Mouse (Mus musculus) kidney, adult 10 weeks (tissue): ENCODE results near the gene Slc30a1. TPM values are rescaled to one million over a fixed set of nuclear protein-coding genes. Genes with fewer than 3 reads are reported as not detected.

Experiments used
- polyA plus RNA-seq: library from polyadenylated mRNA; stranded (reverse); fragments of 350-450 nt; fragmentation: Illumina TruSeq; extraction: RNeasy Lipid Tissue Mini Kit (QIAGEN cat#74804); gene quantifications from one replicate; pipeline ENCODE4 v1.2.3, GENCODE M21; 2014; ENCODE audit warnings: low read depth, low replicate concordance

Gene Slc30a1
- 48.6 TPM for polyA plus RNA-seq

DNA sequence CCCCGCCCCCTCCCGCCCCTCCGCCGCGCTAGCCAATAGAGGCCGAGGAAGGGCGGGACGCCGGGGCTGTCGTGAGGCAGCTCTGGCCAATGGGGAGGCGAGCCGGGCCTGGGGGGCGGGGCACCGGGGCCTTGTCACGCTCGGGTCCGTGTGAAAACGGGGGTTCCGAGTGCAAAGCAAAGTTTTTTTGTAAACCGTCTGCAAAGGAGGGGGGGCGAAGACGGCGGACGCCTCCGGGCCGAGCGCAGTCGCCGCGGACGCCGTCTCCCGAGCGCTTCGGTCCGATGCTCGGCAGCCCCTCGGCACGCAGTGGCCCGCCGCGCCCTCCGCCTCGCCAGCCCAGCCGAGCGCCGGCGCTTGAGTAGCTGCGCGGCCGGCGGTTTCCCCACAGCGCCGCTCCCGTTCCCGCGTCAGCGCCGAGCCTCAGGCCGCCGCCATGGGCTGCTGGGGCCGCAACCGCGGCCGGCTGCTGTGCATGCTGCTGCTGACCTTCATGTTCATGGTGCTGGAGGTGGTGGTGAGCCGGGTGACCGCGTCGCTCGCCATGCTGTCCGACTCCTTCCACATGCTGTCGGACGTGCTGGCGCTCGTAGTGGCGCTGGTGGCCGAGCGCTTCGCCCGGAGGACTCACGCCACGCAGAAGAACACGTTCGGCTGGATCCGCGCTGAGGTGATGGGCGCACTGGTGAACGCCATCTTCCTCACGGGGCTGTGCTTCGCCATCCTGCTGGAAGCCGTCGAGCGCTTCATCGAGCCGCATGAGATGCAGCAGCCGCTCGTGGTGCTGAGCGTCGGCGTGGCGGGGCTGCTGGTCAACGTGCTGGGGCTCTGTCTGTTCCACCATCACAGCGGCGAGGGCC lies at the start of gene Slc30a1:
TSS of gene Slc30a1 (plus strand) at position 197 of the 860 bp plus-strand sequence.

Other genes starting within 250 kb of the Slc30a1 start
- 105 TPM for gene Lpgat1, start 188.9 kb upstream of the Slc30a1 start, polyA plus RNA-seq
- gene Nek2, start 85.3 kb upstream of the Slc30a1 start, polyA plus RNA-seq: 0.81 TPM
- not detected for gene Rd3, start 70.6 kb downstream of the Slc30a1 start, polyA plus RNA-seq
- gene Traf5, start 185.8 kb downstream of the Slc30a1 start, polyA plus RNA-seq: 3.8 TPM
- 27.3 TPM for gene Rcor3, start 231.3 kb downstream of the Slc30a1 start, polyA plus RNA-seq